Mouse (Mus musculus) c-Kit-positive CD71-positive TER-119-negative erythroid progenitor cells, embryonic 14.5 days (primary cell): ENCODE measurements around the gene Gzmc.
"Not testable (repeated sequence)": the region's sequence is repeated elsewhere in the genome, so short reads cannot be mapped to it uniquely, and the experiment has no call there.

ENCODE experiments used
- DNase-seq: peaks from one replicate; pipeline ENCODE4 v3.0.0-alpha.2; 2013; ENCODE audit warnings: low read depth

The Gzmc gene

DNA sequence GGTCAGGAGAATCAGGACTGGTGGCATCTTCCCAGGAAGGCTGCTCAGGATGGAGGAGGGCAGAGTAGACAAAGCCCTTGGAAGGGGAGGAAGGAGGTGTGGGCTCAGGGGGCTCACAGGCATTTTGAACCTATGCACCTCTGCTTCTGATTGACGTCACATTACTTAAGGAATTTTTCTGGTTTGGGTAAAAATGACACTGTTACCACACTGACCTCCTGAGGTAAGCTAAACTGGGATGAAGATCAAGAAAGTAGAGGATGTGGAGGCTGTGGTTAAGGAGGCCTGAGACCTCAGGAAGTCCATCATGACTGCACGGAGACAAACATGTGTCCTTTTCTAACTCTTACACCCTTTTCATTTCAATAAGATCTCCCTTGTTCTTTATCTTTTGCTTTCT, at the start of gene Gzmc:
Gzmc (minus strand) TSS at position 101 of the 400 bp plus-strand sequence.
- DNase-seq = no peak

GRCm38 (mm10) chr14:56283816-56284215, 49.4 kb upstream of the Gzmc start:
- DNase-seq = no peak

- DNase-seq = no peak
Measured at GRCm38 (mm10) chr14:56281090-56281489, 46.6 kb upstream of the Gzmc start.

DNA sequence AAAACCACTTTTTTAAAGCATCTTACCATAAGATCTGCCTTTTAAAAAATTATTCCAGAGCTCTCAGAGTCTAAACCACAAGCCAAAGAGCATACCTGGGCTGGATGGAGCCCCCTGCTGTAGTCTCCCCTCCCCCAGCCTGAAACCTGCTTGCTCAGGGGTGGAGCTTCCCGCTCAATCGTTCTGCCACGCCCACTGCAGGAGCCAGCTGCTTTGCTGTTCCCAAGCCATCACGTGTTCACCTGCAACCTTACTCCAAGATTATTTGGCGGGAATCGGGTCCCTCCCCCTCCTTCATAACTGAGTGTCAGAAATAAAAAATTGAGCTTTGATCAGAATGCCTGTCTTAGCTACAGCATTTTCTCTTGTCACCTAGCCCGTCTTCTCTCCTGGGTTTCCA, 44.2 kb upstream of the Gzmc start:
- not testable (repeated sequence) for DNase-seq

- not testable (repeated sequence) for DNase-seq
Measured at GRCm38 (mm10) chr14:56276096-56276495, 41.6 kb upstream of the Gzmc start.

GRCm38 (mm10) chr14:56266109-56266508, 31.7 kb upstream of the Gzmc start:
- no peak for DNase-seq

- no peak for DNase-seq
Measured at GRCm38 (mm10) chr14:56262153-56262552, 27.7 kb upstream of the Gzmc start, which contains the start of gene Gzmb. TSS of gene Gzmb (minus strand) at chr14:56262260.

DNA sequence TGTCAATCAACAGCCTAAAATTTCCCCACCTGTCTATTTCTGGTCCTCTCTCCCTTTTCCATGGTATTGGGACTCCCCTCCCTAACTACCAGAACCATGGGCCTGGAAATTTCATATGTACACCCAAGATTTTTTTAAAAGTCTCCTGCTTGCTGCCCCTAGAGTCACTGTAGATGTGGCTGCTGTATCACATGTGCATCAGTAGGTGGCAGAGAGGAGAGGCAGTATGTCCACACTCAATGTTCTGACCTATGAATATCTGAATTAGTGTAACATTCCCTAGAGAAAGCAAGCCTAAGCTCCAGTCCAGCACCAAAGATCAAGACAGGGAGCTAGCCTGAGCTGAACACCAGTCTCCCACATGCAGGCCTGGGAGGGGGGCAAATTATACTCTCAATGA, 6.0 kb upstream of the Gzmc start:
- DNase-seq = no peak

DNA sequence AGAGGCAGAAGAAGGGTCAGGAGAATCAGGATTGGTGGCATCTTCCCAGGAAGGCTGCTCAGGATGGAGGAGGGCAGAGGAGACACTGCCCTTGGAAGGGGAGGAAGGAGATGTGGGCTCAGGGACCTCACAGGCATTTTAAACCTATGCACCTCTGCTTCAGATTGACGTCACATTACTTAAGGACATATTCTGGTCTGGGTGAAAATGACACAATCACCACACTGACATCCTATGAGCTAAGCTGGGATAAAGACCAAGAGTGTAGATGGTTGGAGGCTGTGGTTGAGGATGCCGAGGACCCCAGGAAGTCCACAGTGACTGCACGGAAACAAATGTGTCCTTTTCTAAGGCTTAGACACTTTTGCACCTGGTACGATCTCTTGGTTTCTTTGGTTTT, 23.1 kb downstream of the Gzmc start, which contains the start of gene Gzmf:
Gzmf (minus strand) TSS at position 101 of the 400 bp plus-strand sequence.
- DNase-seq = no peak

DNA sequence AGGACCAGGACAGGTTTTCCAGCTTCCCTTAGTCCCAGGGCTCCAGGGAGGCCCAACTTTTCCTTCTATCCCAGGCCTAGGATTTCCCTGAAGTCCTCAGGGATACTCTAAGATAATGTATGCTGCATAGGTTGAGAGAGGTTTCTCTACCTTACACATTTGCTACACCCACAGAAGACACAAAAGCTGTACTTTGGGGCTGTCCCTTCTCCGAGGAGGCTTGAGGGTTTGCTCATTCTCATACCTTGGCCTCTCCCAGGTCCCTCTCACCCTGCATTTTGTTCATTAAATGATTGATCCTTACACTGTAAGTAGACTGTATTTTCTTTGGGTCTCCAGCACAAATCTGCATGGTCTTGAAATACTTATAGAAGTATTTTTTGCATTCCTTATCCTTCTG, 28.8 kb downstream of the Gzmc start:
- DNase-seq = no peak

DNA sequence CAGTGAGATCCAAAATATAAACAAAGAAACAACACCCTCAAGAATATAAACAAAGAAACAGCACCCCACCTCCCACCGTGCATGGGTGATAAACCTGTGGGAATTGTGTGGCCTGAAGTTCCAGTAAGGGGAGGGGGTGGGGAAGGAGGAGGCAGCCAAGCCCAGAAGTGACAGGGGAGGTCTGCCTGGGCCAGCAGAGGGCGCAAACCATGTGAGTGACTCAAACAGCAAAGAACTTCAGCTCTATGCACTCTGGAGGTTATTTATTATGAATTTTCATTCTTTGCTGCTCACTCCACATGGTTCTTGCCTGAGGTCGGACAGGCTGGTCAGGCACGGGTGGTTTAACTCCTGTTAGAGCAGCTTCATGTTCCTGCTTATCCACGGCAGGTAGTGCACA, 29.4 kb downstream of the Gzmc start:
- peak; percentile 7 for DNase-seq

DNA sequence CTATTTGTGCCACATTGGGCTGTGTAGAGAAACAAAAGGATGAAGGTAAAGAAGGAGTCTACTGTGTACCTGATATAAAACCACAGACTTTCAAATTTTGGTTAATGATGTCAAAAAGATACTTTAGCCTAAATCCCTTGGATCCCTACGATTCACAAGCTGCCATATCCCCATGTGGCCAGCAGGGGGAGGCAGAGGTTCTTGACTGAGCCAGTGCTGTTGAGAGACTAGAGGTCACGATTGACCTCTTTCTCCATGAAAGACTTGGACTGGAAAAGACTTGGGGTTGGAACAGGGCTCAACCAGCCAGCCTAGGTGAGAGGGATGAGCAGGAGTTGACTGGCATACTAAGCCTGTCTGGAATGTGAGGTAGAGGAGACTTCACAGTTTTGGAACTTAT, 30.5 kb downstream of the Gzmc start:
- DNase-seq = peak; percentile 36

GRCm38 (mm10) chr14:56186946-56187345, 47.5 kb downstream of the Gzmc start:
- DNase-seq = no peak

- no peak for DNase-seq
Measured at GRCm38 (mm10) chr14:56186521-56186920, 47.9 kb downstream of the Gzmc start.
